Mouse (Mus musculus): ENCODE measurements around the gene Herc1.

DNA sequence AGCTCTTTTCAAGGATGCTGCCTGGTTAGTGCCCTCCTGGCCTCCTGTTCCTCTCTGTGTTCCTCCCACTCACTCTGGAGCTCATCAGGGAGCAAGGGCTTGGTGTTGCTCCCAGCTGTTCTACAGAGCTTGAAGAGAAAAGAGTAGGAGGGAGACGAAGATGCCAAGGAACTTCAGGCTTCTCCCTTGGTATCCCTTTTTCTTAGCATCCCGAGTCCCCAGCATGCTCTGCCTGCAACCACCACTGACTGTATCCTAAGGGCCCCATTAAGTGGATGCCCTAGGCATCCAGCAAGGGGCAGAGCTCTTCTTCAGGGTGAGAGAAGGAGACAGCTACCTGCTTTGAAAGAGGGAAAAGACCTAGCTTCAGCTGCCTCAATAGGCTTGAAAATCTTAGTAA, 33.6 kb upstream of the Herc1 start:
- TF ChIP-seq CTCF (IDR thresholded peaks at IDR 0.05; ENCODE audit: low read depth) (no peak), EP300 (IDR thresholded peaks at IDR 0.05; ENCODE audit: low read depth) (no peak)

Measured in heart, postnatal 0 days (tissue).